Mouse (Mus musculus) embryonic fibroblast, embryonic 13.5 days (primary cell): ENCODE data around the gene Tnfsf10. TPM values are rescaled to one million over a fixed set of nuclear protein-coding genes. Genes with fewer than 3 reads are reported as not detected.

ENCODE experiments used
- H3K27ac ChIP-seq: 2 replicates; pipeline ENCODE4 v1.5.1; 2012; ENCODE audit warnings: low read length, control low read depth, inconsistent platforms; ENCODE audit not compliant: insufficient read depth
- H3K4me1 ChIP-seq: 2 replicates; pipeline ENCODE4 v1.6.1; 2011; ENCODE audit warnings: low read length; ENCODE audit not compliant: control insufficient read depth, insufficient read depth
- H3K4me3 ChIP-seq: 2 replicates; pipeline ENCODE4 v1.5.1; 2011; ENCODE audit warnings: mild to moderate bottlenecking, control low read depth, low read length; ENCODE audit not compliant: insufficient read depth
- CTCF ChIP-seq: IDR thresholded peaks from 2 replicates; pipeline ENCODE4 v1.5.1; 2011; ENCODE audit warnings: mild to moderate bottlenecking, control low read depth, low read length, moderate library complexity, borderline replicate concordance; ENCODE audit not compliant: insufficient read depth
- POLR2A ChIP-seq: IDR thresholded peaks from 2 replicates; pipeline ENCODE4 v1.6.1; 2011; ENCODE audit warnings: low read depth, mild to moderate bottlenecking, control low read depth, low read length, moderate library complexity
- polyA plus RNA-seq: library from polyadenylated mRNA; stranded (reverse); fragments of >200 nt; gene quantifications from 2 replicates; pipeline ENCODE4 v1.2.4, GENCODE M21; 2011; ENCODE audit warnings: low read depth; ENCODE audit not compliant: missing spikeins, insufficient read length

The Tnfsf10 gene
- polyA plus RNA-seq, 1 experiment, result 0.11 TPM

DNA sequence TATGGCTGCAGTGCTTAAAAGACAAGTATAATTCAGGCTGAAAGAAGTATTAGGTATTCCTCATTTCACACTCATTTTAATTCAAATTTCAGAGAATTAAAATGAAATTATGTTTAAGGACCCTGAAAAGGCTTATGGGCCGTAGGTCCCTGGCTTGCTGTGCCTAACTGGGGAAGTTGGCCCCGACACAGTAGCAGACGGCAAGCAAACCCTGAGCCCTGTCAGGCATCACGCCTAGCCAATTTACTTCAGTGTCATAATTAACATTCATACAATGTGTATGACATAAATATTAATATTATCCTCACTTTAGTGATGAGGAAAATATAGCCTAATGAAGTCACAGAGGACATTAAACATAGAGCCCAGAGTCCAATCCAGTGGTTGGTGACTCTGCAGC is 16.4 kb upstream of the Tnfsf10 start:
- no peak overlapping the region for H3K4me3 ChIP-seq
- no peak overlapping the region for H3K27ac ChIP-seq
- TF ChIP-seq POLR2A (no peak), CTCF (no peak)
- H3K4me1 ChIP-seq, result no peaks in the 10 kb centered on the region

DNA sequence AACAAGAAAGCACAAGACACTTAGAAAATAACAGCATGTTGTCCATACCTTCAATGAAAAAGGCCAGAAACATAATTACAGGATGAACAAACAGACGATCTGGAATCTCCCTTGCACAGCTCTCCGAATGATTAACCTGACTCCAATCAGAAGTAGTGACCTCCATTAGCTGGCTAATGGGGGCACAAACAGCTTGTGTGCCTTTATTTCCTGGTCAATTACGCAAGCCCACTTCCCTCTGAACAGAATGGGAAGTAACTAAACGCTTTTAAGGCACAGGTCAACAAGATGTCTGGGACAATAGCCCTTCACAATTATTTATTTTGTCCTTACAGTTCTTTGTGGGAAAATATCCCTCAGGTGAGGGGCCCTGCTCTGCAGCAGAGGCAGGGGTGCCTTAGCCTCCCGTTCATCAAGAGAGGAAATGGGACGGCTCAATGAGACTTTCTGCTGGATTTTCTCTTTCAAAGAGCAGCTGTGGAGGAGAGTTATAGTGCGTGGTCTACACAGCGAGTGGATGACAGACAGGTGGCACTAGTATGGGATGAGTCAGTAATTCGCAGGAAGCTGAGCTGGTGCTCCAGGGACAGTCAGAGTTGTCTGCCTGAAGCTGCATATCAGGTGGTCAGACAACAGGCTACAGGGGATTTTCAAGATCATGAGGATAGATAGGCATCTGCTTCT is 14.3 kb upstream of the Tnfsf10 start:
- Histone ChIP-seq H3K4me3 (no peak overlapping the region), H3K27ac (no peak overlapping the region)
- TF ChIP-seq POLR2A, result no peak

DNA sequence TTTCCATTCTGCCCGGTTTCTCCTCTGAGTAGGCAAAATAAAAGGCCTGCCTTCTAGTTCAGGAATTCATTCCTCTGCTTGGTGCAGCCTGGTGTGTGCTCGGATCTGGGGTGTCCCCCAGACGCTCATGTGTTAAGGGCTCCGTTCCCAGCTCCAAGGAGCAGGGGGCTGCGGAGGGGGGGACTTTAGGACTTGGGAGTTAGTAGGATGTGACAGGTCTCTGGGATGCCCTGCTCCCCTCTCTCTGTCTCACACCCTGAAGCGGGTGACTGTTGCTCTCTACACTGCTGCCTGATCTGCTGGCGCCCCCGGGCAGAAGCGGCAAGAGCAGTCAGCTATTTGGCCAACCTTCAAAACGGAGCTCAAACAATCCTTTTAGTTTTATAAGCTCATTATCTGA is 10.0 kb upstream of the Tnfsf10 start:
- H3K4me3 ChIP-seq, result no peak overlapping the region
- H3K4me1 ChIP-seq, result peaks cover 2% of the 10 kb centered on the region; the same call in 1 of the 2 replicates
- TF ChIP-seq POLR2A (no peak), CTCF (no peak)
- H3K27ac ChIP-seq, result no peak overlapping the region

More for the DNA sequence above, 14.3 kb upstream of the Tnfsf10 start:
- no peaks in the 10 kb centered on the region for H3K4me1 ChIP-seq

DNA sequence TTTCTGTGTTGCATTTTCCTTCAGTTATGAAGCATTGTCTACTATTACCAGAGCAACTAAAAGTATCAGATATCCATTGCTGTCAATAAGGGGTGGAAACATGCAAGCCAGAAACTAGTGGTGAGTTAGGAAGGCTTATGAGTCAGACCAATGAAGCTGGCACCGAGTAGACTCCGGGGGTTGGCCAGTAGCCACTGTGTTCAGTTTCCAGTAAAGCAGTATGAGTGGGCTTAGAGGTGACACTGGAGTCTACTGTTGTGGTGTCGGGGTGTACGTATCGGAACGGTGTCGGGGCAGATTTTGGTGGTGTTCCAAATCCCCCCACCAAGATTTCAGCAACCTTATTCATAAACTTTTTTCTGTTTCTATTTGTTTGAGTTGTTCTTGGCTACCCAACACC is 5.9 kb upstream of the Tnfsf10 start:
- Histone ChIP-seq H3K4me3 (no peak overlapping the region), H3K27ac (no peak overlapping the region), H3K4me1 (peaks cover 2% of the 10 kb centered on the region; the same call in 1 of the 2 replicates)
- no peak for TF ChIP-seq CTCF
- TF ChIP-seq POLR2A, result no peak

DNA sequence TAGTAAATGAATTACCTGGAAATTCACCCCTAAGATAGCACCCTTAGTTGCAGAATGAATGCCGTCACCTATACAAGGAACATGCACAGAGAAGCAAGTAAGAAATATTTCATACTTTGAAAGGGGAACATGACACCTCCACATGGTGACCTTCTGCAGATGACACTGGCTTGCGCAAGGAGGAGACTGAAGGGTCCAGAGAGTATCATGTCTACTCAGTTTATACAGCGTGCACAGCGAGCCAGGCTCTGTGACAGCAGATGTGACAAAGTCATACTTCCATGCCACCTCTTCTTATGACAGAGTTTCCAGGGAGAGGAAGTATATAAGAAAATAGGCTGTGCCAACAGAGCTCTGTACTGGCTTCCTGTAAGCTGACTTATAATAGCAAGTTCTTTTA is 5.4 kb upstream of the Tnfsf10 start:
- TF ChIP-seq CTCF (no peak), POLR2A (no peak)
- Histone ChIP-seq H3K4me3 (no peak overlapping the region), H3K27ac (no peak overlapping the region), H3K4me1 (peaks cover 2% of the 10 kb centered on the region; the same call in 1 of the 2 replicates)

DNA sequence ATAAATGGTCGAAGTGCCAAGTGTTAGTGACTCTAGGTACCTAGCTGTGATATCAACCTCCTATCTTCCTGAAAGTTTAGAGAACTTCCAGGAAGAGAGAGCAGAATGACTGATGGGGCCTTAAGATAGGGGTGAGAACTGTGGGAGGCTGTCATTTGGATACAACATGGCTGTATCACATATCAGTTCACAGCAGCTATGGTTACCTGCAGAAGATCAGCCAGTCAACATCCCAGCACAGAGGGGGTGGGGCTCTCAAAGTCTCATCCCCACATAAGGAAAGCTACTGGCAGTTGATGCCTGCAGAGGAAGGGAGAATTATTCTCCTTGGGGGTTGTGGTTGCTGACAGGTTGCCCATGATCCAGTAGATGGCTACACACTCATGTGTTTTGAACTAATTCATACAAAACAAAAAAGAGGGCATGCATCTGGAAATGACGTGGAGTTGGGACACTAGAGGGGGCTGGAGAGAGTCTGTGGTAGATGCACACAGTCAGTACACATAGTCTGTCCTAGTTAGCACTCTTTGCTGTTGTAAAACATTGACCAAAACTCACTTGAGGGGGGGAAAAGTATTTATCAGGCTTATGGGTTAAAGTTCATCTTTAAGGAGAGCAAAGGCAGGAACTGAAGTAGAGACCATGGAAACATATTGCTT is 2.2 kb upstream of the Tnfsf10 start:
- TF ChIP-seq POLR2A, result no peak
- no peak for TF ChIP-seq CTCF
- Histone ChIP-seq H3K4me1 (peaks cover 2% of the 10 kb centered on the region; the same call in 1 of the 2 replicates), H3K4me3 (no peak overlapping the region), H3K27ac (no peak overlapping the region)

DNA sequence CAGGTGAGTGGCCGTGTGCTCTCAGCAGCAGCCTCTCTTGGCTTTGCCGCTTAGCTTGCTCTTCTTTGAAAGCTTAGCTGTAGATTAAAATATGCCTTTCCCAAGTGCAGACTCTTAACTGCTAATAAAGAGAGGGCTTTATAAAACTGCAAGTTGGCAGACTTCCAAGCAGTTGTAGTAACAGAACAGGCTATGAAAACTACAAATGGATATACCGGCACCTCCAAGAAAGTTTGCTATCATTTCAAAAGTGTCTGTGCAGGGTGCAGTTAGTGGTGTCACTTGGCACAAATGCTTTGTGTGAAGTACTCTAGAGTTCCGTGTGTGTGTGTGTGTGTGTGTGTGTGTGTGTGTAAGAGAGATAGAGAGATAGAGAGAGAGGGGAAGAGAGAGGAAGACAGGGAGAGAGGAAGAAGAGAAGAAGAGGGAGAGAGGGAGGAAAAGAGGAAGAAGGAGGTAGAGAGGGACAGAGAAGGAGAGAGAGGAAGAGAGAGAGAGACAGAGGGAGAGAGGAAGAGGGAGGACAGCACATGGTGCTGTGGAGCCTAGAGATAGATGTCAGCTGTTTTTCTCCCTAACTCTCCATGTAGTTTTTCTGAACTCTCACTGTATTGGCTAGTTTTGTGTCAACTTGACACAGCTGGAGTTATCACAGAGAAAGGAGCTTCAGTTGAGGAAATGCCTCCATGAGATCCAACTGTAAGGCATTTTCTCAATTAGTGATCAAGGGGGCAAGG is 628 bp downstream of the Tnfsf10 start:
- H3K4me1 ChIP-seq, result no peaks in the 10 kb centered on the region
- H3K4me3 ChIP-seq, result no peak overlapping the region
- no peak for TF ChIP-seq CTCF
- TF ChIP-seq POLR2A, result no peak
- H3K27ac ChIP-seq, result no peak overlapping the region

DNA sequence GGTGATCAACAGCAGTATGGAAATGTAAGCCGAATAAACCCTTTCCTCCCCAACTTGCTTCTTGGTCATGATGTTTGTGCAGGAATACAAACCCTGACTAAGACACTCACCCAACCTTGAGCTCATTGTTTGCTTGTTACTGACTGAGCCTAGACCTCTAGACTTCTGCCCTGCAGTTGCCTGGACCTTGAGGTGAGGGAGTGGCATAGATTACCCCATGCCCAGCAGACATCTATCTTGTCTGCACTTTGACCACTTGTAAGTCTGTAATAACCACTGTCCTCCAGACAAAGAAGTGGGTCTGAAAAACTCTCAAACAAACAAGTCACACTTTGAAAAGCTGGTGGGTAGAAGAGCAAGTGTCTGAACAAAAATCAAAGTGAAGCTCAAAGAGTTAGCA is 2.8 kb downstream of the Tnfsf10 start:
- H3K27ac ChIP-seq, result no peak overlapping the region
- TF ChIP-seq CTCF (no peak), POLR2A (no peak)

DNA sequence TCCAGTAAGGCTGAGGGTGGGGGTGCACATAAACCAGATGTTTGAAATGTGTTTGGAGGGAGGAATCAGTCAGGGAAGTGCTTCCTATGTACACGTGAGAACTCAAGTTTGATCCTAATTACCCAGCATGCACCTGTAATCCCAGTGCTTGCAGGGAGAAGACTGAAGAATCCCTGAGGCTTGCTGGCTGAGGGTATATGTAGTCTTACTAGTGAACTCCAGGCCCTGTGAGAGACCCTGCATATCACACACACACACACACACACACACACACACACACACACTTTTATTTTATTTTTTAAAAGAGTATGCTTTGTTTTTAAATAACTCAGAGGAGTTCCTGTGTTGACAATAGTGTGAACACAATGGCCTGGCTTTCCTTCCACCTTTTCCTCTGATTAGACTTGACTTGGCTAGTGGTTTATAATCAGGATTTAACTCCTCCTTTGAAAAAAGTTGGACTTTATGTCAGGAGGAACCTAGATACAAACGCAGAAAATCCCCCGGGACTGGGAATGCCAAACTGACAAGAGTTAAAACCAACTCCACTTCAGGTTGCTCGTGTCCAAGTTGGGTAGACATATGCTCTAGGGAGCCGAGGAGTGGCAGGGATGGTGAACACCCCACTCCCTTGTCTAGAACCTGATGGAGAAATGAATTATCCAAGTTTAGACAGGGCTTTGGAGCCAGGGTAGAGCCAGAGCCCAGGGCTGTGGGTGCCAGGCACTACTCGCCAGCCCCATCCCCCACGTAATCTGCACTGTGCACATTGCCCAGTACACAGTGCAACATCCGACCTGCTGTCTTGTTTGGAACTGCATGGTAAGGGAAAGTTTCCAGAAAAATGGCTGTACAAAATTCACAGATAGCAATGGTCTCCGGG is 4.0 kb downstream of the Tnfsf10 start:
- Histone ChIP-seq H3K4me1 (no peaks in the 10 kb centered on the region), H3K27ac (no peak overlapping the region)
- no peak for TF ChIP-seq POLR2A
- no peak for TF ChIP-seq CTCF

More for the DNA sequence above, 2.8 kb downstream of the Tnfsf10 start:
- no peaks in the 10 kb centered on the region for H3K4me1 ChIP-seq
- H3K4me3 ChIP-seq, result no peak overlapping the region

More for the DNA sequence above, 4.0 kb downstream of the Tnfsf10 start:
- H3K4me3 ChIP-seq, result no peak overlapping the region
